Mouse (Mus musculus): ENCODE data around the gene Phf5a.
"Not testable (repeated sequence)": the region's sequence is repeated elsewhere in the genome, so short reads cannot be mapped to it uniquely, and the experiment has no call there.

Gene Phf5a

DNA sequence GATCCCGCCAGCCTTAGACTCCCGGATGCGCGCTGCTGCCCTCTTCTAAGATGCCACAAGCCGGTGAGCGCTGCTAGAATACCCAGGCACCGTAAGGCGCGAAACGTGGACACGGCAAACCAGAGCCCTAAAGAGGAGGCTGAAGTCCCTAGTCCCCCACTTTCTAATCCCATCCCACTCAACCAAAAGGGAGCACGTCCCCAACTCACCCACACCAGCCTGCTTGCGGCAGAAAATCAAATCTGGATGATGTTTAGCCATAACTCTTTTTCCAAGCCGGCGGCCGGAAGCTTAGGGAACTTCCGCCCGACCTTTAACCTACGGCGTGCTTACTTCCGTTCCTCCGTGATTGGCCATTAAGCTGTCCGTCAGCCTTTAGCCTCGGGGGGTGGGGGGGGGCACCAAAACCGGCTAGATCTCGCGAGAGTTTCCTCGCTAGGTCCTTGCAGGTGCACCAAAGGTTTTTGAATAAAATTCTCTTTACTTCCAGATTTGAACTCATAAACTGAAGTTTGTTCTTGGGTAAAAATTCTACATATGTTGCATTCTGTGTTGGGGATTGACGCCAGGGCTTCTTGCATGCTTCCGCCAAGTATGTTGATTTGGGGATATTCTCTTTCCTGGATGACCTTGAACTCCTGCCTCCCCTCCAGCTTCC, at the start of gene Phf5a:
Gene Phf5a, minus strand, starts transcription at position 308 of the 658 bp plus-strand sequence.
- peak; percentile 48 to 69 for DNase-seq (ENCODE audit: low read depth in 1 of 2, low spot score in 2 of 2)

GRCm38 (mm10) chr15:81921255-81921654, 49.5 kb upstream of the Phf5a start:
- no peak for DNase-seq (ENCODE audit: low read depth in 1 of 2, low spot score in 2 of 2)

DNA sequence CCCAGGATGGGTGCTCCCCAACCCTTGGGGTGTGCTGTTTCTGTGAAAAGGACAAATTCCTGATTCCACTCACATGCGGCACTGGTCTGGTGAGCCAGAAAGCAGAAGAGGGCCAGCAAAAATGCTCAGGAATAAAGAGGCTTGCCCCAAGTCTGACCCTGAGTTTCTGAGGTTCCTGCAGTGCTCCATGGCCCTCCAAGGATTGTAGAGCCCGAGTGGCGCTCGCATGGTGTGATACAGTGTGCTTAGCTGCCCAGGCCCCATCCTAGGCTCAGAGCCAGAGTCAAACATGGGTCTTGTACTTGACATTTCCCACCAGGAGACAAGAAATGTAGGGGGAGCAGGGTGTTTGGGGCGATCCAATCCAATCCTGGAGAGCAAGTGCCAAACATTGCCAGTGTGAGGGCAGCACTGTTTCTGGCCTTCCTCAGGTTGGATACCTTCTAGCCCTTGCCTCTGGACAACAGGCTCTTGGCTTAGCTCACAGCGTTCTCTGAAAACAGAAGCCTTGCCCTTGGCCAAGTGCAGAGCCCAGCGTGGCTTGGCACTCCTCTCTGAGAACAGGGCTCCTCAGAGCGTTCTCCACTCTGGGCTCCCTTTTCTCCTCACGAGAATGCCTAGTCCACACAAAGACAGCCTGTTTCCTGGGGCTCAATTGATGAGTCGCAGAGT, 49.0 kb upstream of the Phf5a start:
- no peak for DNase-seq (ENCODE audit: low read depth in 1 of 2, low spot score in 2 of 2)

GRCm38 (mm10) chr15:81919062-81919461, 47.4 kb upstream of the Phf5a start:
- no peak for DNase-seq (ENCODE audit: low read depth in 1 of 2, low spot score in 2 of 2)

GRCm38 (mm10) chr15:81917621-81918463, 46.1 kb upstream of the Phf5a start:
- DNase-seq (ENCODE audit: low read depth in 1 of 2, low spot score in 2 of 2): peak in 1 of 2 experiments; percentile 32

DNA sequence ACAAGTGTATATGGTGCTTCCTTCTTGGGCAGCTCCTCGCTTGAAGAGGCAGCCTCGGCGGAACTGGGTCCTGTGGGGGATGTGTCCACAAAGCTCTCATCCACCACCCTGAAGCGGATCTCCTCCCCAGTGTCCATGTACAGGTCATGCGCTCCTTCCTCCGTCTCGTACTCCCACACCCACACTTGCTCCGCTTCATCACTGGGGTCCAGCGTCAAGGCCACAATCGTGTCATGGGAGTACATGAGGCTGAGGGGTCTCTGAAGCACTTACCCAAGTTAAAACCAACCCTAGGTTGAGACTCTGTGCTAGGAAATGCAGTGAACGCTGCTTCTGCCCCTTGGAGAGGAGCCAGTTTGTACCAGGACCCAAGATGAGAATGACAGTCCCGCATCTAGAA, 45.5 kb upstream of the Phf5a start:
- no peak for DNase-seq (ENCODE audit: low read depth in 1 of 2, low spot score in 2 of 2)

- DNase-seq (ENCODE audit: low read depth in 1 of 2, low spot score in 2 of 2): no peak
Observed at GRCm38 (mm10) chr15:81915663-81916062, 44.0 kb upstream of the Phf5a start.

DNA sequence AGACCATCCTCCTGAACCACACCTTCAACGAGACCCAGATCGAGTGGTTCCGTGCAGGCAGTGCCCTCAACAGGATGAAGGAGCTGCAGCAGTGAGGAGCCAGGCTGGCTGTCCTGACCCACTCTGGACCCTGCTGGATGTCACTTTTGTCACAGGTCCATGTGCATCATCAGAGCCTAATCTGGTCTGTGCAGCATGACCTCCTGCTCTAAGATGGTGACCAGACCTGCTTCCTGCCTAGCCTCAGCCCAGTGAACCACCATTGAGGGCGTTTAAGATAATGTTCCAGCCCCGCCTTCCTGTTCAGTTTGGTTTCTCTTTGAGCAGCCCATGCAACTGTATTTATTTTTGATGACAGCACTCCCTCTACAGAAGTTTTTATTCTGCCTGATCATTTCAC, 43.0 kb upstream of the Phf5a start:
- no peak for DNase-seq (ENCODE audit: low read depth in 1 of 2, low spot score in 2 of 2)

GRCm38 (mm10) chr15:81912498-81912897, 40.8 kb upstream of the Phf5a start:
- DNase-seq (ENCODE audit: low read depth in 1 of 2, low spot score in 2 of 2): no peak

DNA sequence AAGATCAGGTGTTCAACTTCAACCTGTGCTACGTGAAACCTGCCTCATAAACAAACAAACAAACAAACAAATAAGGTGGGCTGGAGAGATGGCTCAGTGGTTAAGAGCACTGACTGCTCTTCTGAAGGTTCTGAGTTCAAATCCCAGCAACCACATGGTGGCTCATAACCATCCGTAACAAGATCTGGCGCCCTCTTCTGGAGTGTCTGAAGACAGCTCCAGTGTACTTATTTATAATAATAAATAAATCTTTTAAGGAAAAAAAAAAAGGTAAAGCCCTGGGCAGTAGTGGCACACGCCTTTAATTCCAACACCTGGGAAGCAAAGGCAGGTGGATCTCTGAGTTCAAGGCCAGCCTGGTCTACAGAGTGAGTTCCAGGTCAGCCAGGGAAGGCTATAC, 37.1 kb upstream of the Phf5a start:
- not testable (repeated sequence) for DNase-seq (ENCODE audit: low read depth in 1 of 2, low spot score in 2 of 2)

DNA sequence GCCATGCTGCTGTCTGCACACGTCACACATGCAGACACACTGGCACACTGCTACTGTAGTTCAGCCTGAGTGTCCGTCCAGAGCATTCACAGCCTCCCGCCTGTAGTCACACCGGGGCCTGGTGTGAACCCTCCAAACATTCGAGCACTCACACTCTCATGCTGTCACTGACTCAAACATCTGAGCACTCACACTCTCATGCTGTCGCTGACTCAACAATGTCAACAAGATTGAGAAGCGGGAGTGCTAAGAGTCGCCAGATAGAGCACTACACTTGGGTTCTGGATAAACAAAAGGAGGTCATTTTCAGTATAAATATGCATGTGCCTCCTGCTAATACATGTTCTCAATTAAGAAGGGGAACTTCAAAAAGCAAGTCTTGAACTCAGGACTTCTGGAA, 36.2 kb upstream of the Phf5a start:
- DNase-seq (ENCODE audit: low read depth in 1 of 2, low spot score in 2 of 2): no peak

DNA sequence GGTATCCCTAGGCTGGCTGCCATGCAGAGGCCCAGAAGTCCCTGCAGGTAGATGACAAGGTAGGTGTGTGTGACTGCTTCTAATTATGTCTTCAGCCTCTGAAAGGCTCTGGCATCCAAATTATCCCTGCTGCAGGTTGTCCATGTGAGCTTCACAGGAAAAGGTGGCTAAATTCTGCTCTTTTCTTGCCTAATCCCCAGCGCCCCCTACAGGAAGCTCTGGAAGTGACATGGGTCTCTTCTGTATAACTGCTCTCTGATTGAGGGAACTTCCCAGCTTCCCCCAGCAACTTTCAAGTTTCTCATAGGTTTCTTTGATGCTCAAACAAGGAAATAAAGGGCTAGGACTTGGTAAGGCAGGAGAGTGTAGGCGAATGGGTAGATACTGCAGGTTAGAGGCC, 33.2 kb upstream of the Phf5a start:
- peak; percentile 35 to 68 for DNase-seq (ENCODE audit: low read depth in 1 of 2, low spot score in 2 of 2)

GRCm38 (mm10) chr15:81898751-81899150, 27.0 kb upstream of the Phf5a start:
- no peak for DNase-seq (ENCODE audit: low read depth in 1 of 2, low spot score in 2 of 2)

DNA sequence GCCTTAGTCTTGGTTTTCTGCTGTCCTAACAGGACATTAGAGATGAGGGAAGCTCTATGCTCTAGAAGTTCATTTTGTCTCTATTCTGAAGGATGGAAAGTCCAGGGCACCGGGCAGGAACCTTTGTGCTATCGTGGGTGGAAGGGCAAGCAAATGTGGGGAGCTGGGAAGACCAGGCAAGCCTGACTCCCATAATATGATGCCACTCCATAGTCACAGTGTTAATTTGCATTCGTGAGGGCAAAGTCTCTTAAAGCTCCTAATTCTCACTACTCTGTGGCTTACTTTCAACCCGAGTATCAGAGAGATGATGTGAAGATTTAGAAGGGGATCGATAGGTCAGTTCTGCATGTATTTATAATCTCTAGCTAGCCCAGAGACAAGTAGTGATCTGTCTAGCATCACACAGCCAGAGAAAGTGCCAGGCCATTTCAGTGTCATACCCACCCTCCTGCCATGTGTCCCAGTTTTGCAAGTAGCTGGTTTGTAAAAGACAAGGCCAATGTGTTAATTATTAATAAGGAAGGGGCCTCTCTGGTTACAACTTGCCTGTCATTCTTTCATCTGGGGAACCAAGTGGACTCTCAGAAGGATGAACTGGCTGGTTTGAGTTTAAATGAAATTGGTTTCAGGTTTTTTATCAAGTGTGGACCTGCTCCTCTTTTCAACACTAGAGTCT, 26.0 kb upstream of the Phf5a start:
- no peak for DNase-seq (ENCODE audit: low read depth in 1 of 2, low spot score in 2 of 2)

- no peak for DNase-seq (ENCODE audit: low read depth in 1 of 2, low spot score in 2 of 2)
Observed at GRCm38 (mm10) chr15:81896407-81896806, 24.7 kb upstream of the Phf5a start.

GRCm38 (mm10) chr15:81894002-81894401, 22.3 kb upstream of the Phf5a start:
- no peak for DNase-seq (ENCODE audit: low read depth in 1 of 2, low spot score in 2 of 2)

- no peak for DNase-seq (ENCODE audit: low read depth in 1 of 2, low spot score in 2 of 2)
Observed at GRCm38 (mm10) chr15:81891822-81892580, 20.3 kb upstream of the Phf5a start.

GRCm38 (mm10) chr15:81891140-81891802, 19.6 kb upstream of the Phf5a start:
- DNase-seq (ENCODE audit: low read depth in 1 of 2, low spot score in 2 of 2): no peak

GRCm38 (mm10) chr15:81889175-81889574, 17.5 kb upstream of the Phf5a start:
- no peak for DNase-seq (ENCODE audit: low read depth in 1 of 2, low spot score in 2 of 2)
